ENCODE assay signal across 15 mouse cellular contexts in genomic region chr1:193847922-193848321, GRCm38 (mm10).
DNase-seq lines count a peak whose midpoint lies in the region; TF ChIP-seq lines count a peak whose summit lies in the region.
"Had no signal": no experiment of that assay in that cellular context is flagged by ENCODE, and none has a peak within 500 bp of the region (broad histone marks: within the 10 kb centered on the region; RNA-seq: fewer than 3 reads in every experiment).

No protein-coding gene starts in this region.

- TF ChIP-seq CTCF in left cerebral cortex, adult 2 months (IDR thresholded peaks at IDR 0.05) = no peak

- peak; percentile 12 for DNase-seq in layer of hippocampus, adult 11-12 months (ENCODE audit: low spot score)
- no peak for DNase-seq in layer of hippocampus, postnatal 10 days (ENCODE audit: low spot score in 2 of 2)
- peak; percentile 56 for DNase-seq in right cerebral cortex, adult 18-20 months
- DNase-seq in right cerebral cortex, postnatal 10 days (ENCODE audit: low spot score in 2 of 2) = no peak
- peak; percentile 24 to 43 for DNase-seq in left cerebral cortex, adult 2 months (ENCODE audit: extremely low spot score in 1 of 2, low spot score in 2 of 2)
- no peak for DNase-seq in spleen, adult 12 weeks (ENCODE audit: low spot score)
- DNase-seq in gastrocnemius, postnatal 14 days = no peak
- DNase-seq: adrenal gland, postnatal 10 days; cerebellum, adult 2 months; heart, adult 18-20 months; kidney, adult 18-20 months; kidney, postnatal 10 days had no signal

- intact Hi-C loops in left cerebral cortex, adult 2 months (cut with DNase I) = loop anchor here (2.0 kb wide), 1 partner anchor 201 kb away; no protein-coding TSS in a partner anchor
- intact Hi-C loops in gastrocnemius, postnatal 14 days (cut with DNase I; ENCODE audit: low total_unique reads) = no loop called here

- no peak overlapping the region for H3K27ac ChIP-seq in left cerebral cortex, adult 2 months
- H3K27ac ChIP-seq: embryonic facial prominence, embryonic 12.5 days; limb, embryonic 12.5 days; liver, embryonic 14.5 days had no signal

- H3K4me3 ChIP-seq in left cerebral cortex, adult 2 months = no peak overlapping the region
- H3K4me3 ChIP-seq: embryonic facial prominence, embryonic 12.5 days; limb, embryonic 12.5 days had no signal

Comparison
In these comparisons a context has a peak if more than half of its experiments do, and no peak if none do; other contexts are left out.
1. DNase-seq: peak in layer of hippocampus, adult 11-12 months (single experiment), right cerebral cortex, adult 18-20 months (single experiment) and left cerebral cortex, adult 2 months (2 of 2); none in layer of hippocampus, postnatal 10 days (0 of 2), right cerebral cortex, postnatal 10 days (0 of 2), spleen, adult 12 weeks (single experiment) and gastrocnemius, postnatal 14 days (single experiment).